Mouse (Mus musculus) right cerebral cortex, postnatal 36 days (tissue): ENCODE data around the gene Cabp5.
"Not testable (repeated sequence)": the region's sequence is repeated elsewhere in the genome, so short reads cannot be mapped to it uniquely, and the experiment has no call there.

Experiments
- DNase-seq, 2 experiments: peaks; one replicate each; pipeline ENCODE4 v3.0.0; 2022; ENCODE audit warnings: low spot score in 2 of 2, mixed read lengths in 1 of 2

The Cabp5 gene

GRCm38 (mm10) chr7:13397832-13398231 is at the start of gene Cabp5:
Cabp5 (plus strand) TSS chr7:13398132.
- no peak for DNase-seq

GRCm38 (mm10) chr7:13355943-13356342 is 42.0 kb upstream of the Cabp5 start:
- peak; percentile 17 to 63 for DNase-seq

- DNase-seq = no peak
Observed at GRCm38 (mm10) chr7:13380588-13380987, 17.3 kb upstream of the Cabp5 start.

GRCm38 (mm10) chr7:13450541-13450940 is 52.6 kb downstream of the Cabp5 start, which contains the start of gene Bsph1:
Bsph1 (plus strand) TSS chr7:13450841.
- not testable (repeated sequence) for DNase-seq
